Mouse (Mus musculus) layer of hippocampus, adult 2 months (tissue): Measurements from ENCODE around the gene Gm49486. TPM values are rescaled to one million over a fixed set of nuclear protein-coding genes. Genes with fewer than 3 reads are reported as not detected.

Experiments used
- DNase-seq, 2 experiments: peaks; one replicate each; pipeline ENCODE4 v3.0.0; 2022; ENCODE audit warnings: low spot score in 2 of 2
- H3K27ac ChIP-seq: fragments of 200-600 bp; 2 replicates; pipeline ENCODE4 v1.8.1; 2022
- H3K4me3 ChIP-seq: fragments of 200-600 bp; 2 replicates; pipeline ENCODE4 v1.8.1; 2022; ENCODE audit warnings: mild to moderate bottlenecking
- CTCF ChIP-seq: fragments of 200-600 bp; conservative IDR thresholded peaks from 2 replicates; pipeline ENCODE4 v1.8.1; 2022; ENCODE audit warnings: antibody characterized with exemption, mild to moderate bottlenecking, moderate library complexity
- long read RNA-seq, 2 experiments: library from polyadenylated mRNA; stranded (forward); transcript quantifications; one replicate each; pipeline ENCODE4 v2.0.0; 2021; ENCODE audit warnings: borderline mapping rate in 2 of 2
- total RNA-seq, 2 experiments: library from RNA; stranded (reverse); gene quantifications; 2 replicates each; pipeline ENCODE4 v1.2.3; 2021

The Gm49486 gene
- under 1 TPM; 0.31 to 0.49 TPM for total RNA-seq
- long read RNA-seq, experiment 1, partial matches to known transcripts: 0 of 2 reads
- long read RNA-seq, experiment 1, other reads (novel, unspliced or antisense): 2 of 2 reads
- long read RNA-seq, experiment 2, partial matches to known transcripts: 0 of 3 reads
- long read RNA-seq, experiment 2, other reads (novel, unspliced or antisense): 3 of 3 reads

DNA sequence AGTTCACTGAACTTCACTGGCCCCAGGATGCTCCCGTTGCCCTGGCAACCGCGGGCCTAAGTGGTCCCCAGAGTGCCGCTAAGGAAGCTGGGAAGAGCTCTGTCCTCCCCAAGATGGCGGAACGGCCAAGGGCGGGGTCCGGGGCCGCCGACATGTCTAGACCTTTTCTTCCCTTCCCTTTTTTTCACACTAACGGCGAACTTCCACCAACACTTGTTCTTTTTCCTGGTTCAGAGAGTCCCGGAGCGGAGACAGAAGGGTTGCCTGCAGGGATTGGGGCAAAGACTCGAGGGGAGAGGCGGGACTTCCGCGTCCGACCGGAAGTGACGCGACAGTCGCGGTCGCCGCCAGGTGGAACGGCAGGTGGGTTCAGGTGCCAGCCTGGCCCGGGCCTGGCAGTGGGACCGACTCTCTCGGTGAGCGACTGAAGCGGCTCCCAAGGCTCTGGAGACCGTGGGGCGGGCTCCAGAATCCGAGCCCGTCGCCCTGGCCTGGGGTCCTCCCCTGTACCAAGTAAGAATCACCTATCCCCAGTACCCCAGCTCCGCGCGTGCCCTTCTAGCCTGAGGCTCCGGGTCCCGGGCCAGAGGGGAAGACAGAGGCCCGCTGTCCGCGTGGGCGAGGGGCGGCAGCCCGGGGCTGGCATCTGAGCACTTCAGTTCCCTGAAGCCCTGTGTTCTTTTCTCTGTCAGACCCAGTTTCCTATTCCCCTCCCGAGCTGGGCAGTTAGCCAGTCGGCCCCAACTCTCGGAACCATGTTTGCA is at the start of gene Gm49486, which contains the start of gene Pick1:
Gm49486 (plus strand) TSS at position 334 of the 764 bp plus-strand sequence.
Pick1 (plus strand) TSS at position 116 of the 764 bp plus-strand sequence.
- H3K27ac ChIP-seq: peak within 1 kb of the TSS; percentile 99
- peak; percentile 36 for TF ChIP-seq CTCF
- peak within 1 kb of the TSS; percentile 71 for H3K4me3 ChIP-seq
- peak; percentile 81 to 85 for DNase-seq

DNA sequence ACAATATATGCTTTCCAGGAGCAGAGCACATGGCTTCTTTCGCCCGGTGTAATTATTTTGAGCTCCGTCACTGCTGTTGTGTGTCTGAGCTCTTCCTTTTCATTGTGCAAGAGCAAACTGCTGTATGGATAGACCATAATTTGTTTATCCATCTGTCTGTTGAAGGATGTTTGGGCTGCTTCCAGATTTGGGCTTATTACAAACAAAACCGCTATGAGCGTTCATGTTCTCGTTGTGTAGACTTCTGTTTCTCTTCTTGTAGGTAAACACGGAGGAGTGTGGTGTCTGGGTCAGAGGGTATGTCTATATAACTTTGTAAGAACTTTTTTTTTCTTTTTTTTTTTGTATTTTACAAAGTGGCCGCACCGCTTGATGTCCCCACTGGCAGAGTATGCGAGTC is 44.0 kb upstream of the Gm49486 start:
- H3K4me3 ChIP-seq: no peak overlapping the region
- H3K27ac ChIP-seq: no peak overlapping the region
- no peak for DNase-seq
- TF ChIP-seq CTCF: no peak

DNA sequence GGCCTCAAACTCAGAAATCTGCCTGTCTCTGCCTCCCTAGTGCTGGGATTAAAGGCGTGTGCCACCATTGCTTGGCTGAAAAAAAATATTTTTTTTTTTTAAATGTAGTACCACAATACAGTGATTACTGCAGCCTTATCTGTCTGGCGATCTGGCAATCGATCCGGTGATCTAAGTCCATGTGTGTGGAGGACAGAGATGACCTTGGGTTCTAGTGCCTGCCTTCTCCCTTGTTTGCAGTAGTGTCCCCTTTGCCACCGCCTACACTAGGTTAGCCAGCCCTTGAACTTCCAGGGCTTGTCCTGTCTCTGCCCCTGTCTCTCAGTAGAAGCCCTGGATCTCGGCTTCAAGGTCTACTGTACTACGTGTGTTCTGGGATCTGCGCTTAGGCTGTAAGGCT is 41.4 kb upstream of the Gm49486 start:
- TF ChIP-seq CTCF: no peak
- no peak overlapping the region for H3K27ac ChIP-seq
- DNase-seq: no peak
- H3K4me3 ChIP-seq: no peak overlapping the region

DNA sequence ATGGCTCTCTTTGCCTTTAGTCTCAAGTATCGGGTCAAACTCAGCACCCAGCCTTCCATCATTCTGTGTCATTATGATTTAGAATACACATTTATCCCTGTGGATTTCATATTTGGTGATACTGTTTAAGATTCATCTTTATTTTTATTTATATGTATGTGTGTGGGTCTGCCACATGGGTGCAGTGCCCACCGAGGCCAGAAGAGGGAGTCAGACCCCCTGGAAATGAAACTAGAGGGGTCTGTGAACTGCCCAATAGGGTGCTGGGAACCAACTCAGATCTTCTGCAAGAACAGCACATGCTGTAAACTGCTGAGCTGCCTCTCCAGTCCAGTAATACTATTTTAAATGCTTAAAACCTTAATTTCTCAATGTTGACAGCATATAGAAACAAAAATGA is 37.8 kb upstream of the Gm49486 start:
- Histone ChIP-seq H3K4me3 (no peak overlapping the region), H3K27ac (no peak overlapping the region)
- peak; percentile 41 for TF ChIP-seq CTCF
- no peak for DNase-seq

DNA sequence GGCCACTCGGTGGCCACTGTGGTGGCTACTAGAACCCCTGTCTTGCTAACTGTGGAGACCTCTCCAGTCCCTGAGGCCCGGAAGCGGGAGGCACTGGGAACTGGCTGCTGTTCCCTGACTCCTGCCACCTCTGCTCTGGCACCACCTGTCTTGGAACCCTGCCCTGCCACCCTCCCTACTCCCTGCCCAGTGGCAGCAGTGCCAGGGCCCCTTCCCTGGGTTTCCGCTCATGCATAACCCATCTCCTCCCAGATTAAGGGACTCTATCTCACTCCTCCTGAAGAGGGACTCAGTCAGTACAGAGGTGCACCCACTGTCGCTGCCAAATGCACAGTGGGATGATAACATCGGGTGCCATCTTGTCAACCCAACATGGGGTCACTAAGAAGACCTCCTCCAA is 36.7 kb upstream of the Gm49486 start:
- no peak for TF ChIP-seq CTCF
- Histone ChIP-seq H3K27ac (peak overlapping the region; percentile 87), H3K4me3 (no peak overlapping the region; the same call in 1 of the 2 replicates)
- DNase-seq: no peak

DNA sequence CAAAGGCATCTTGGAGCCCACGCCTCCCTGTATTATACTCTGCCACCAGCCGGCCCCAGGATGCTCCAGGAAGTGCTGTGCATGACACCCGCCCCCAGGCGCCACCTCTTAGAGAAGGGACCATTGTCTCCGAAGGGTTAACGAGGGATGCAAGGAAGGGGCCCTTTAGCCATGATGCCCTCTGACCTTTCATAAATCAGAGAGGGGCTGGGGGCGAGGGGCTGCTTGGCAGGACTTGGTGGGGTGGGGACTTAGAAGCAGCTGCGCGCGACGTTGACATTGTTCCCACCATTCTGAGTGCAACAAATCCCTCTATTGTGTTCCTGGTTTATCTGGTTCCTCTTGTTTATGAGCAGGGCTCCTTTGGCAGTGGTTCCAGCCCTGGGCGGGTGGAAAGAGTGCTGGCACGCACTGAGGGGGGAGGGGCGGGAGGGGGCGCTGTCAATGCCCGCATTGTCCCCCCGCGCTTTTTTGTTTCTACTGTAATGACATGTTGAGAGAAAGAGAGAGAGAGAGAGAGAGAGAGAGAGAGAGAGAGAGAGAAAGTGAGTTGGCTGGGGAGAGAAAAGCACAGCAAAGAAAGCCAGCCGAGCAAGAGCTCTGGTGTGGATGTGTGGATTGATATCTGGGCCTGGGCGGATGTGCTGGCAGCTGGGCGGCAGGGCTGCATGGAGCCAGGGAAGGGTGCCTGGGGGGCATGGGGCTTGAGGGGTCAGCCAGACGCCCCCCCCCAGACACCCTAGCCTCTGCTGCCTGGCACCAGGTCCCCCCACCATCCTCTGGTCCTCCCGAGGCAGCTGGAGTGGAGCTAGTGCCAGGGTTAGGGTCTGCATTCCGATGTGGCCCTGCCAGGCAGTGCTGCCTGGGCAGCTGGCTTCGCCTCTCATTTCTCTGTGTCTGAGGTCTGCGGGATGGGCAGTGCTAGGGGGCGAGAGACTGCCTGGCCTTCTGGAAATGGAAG is 36.0 kb upstream of the Gm49486 start:
- H3K27ac ChIP-seq: peak overlapping the region; percentile 87
- DNase-seq: peak; percentile 47 to 60
- H3K4me3 ChIP-seq: peak overlapping the region; percentile 9; the same call in 1 of the 2 replicates
- TF ChIP-seq CTCF: no peak

DNA sequence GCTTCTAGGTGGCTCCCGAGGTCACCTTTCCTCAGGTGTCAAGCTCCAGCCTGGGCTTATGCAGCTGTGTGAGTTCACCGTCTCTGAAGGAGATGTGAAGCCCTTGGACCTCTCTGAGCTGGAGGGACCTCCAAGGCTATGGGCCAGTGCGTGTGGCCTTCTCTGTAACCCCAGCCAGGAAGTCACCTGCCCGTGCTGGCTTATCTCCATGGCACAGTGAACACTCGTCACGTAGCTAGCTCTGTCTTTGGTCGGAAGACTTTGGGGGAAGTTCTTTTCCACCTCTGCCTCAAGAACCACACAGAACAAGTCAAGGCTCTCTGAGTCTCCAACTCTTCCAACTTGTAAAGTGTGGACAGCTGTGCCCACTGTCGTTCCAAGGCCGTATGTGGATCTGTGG is 35.1 kb upstream of the Gm49486 start:
- Histone ChIP-seq H3K27ac (peak overlapping the region; percentile 87), H3K4me3 (no peak overlapping the region)
- no peak for DNase-seq
- TF ChIP-seq CTCF: no peak

DNA sequence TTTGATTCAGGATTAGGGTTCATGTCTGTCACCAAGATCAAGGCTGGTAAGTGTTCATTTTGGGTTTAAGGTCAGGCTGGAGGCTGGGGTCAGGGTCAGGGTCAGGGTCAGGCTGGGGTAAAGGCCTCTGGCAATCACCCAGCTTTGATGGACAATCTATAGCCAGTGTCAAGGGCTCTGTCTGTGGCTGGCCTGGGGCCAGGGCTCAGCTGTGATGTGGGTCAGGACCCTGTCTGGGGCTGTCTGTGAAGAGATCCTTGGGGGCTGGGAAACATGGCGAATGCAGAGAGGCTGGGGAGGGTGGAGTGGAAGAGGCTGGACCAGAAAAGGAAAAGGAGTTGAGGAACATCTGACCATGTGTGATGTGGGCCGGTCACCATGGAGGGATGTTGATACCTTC is 34.2 kb upstream of the Gm49486 start:
- peak overlapping the region; percentile 87 for H3K27ac ChIP-seq
- TF ChIP-seq CTCF: no peak
- H3K4me3 ChIP-seq: no peak overlapping the region
- no peak for DNase-seq

DNA sequence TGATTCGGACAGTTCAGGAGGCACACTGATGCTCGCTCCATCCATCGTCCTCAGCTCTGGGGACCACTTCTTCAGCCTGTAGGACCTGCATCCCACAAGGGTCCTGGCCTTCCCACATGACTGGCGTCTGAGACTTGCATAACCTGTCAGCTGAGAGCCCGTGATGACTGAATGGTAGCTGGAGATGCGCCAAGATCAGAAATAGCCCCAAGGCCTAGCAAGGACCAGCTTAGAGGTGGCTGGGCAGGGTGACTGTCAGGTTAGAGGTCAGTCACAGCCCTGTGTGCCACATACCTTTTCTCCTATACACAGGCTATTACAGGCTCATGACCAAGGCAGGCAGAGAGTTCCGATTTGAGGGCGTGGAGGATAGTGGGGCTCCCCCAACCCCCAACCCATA is 33.7 kb upstream of the Gm49486 start:
- no peak for DNase-seq
- peak overlapping the region; percentile 87; the same call in 1 of the 2 replicates for H3K27ac ChIP-seq
- TF ChIP-seq CTCF: no peak
- no peak overlapping the region for H3K4me3 ChIP-seq

DNA sequence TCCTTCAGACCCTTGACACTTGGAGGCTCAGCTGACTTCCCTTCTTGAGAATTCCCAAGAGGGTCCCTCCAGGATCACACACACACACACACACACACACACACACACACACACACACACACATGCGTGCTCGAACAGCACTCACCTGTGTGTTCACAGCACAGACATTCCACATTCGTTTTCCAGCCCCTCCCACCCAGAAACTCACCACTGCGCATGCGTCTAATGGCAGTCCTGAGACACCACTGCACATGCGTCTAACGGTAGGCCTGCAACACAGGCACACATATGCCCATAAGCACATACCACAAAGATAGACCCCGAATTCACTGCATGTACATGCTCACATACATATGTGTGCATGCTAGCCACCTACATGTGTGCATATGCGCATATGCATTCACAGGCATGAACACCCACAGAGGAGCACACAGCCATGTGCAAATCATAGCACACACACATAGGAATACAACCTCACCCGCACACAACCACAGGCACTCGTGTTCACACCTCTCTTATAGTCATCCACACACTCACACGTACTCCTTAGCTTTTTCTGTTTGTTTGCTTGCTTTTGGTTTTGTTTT is 29.7 kb upstream of the Gm49486 start:
- Histone ChIP-seq H3K27ac (no peak overlapping the region), H3K4me3 (no peak overlapping the region)
- no peak for DNase-seq
- no peak for TF ChIP-seq CTCF

DNA sequence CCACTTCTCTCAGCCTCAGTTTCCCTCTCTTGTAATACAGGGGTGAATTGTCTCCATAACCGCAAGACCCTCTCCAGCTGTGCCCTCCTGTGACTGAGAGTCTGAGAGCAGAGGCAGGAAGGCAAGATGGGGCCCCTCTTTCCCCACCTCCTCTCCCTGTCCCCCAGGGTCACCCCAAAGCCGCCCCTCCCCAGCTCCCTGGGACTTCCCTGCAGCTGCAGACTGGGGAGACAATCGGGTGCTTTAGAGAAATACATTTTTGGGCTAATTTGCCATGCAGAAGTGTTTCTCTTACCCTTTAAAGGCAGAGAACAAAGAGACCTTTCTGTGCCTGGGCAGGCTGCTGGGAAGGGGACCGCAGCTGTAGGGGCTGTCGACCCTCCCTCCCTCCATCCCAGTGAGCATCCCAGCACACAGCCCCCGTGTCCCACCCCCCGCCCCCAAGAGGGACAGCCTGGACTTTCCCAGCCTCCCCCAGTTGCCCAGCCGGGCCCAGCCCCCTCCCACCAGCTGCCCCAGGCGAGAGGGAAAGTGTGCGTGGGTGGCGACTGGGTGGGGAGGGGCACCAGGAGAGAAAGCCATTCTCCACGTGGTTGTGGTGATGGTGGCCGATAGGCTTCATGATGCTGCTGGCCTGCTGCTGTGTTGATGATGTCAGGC is 27.6 kb upstream of the Gm49486 start:
- DNase-seq: peak; percentile 47 to 50
- H3K27ac ChIP-seq: peak overlapping the region; percentile 74
- TF ChIP-seq CTCF: no peak
- H3K4me3 ChIP-seq: no peak overlapping the region

DNA sequence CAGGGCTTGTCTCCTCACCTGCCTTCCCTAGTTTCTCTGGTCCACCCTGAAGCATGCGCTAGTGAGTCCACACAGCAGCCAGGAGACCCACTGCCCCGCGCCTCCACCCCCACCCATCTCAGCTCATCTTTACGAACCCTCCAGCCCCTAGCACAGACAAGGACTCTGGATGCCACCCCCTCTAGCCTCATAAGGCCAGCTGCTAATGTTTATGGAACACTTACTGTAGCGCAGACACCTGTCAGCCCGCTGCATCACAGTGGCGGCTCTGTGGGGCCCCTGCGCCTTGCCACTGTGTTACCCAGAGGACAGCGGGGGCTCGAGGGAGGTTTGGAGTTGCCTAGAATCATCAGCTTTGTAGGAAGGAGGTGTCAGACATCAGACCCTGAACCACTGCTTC is 26.6 kb upstream of the Gm49486 start:
- H3K4me3 ChIP-seq: no peak overlapping the region
- DNase-seq: no peak
- peak overlapping the region; percentile 74 for H3K27ac ChIP-seq
- no peak for TF ChIP-seq CTCF
